Mouse (Mus musculus) brain, embryonic 18.5 days (tissue): ENCODE measurements at regions not wholly inside any gene's neighbourhood (a gene's known extent, or its start where the extent isn't known, plus 50 kb on each side); places are given as distances from the start of the nearest gene placed in this dataset.

Experiments used
- DNase-seq: peaks from one replicate; pipeline ENCODE4 v3.0.0-alpha.2; 2012; ENCODE audit warnings: low read depth, low spot score

GRCm38 (mm10) chr10:16592870-16593269 lies 1130.1 kb upstream of the Cited2 start:
- DNase-seq = no peak

DNA sequence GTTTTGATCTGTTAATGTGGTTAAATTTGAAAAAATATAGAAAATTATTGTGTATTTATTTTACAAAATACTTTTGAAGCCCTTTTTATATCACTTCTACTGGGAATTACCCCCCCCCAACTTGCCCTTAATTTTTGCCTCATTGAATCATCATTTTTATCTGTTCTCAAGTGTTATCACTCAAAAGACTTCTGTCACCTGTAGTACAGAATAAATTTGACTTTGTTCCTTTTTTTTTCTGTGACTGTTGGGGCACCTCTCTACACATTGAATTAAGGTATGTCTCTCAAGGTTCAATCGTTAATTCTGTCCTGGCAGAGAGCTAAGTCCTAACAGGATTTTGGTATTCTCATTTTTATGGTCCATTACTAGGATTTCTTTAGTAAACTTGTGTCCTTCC lies 1123.0 kb upstream of the Cited2 start:
- no peak for DNase-seq

DNA sequence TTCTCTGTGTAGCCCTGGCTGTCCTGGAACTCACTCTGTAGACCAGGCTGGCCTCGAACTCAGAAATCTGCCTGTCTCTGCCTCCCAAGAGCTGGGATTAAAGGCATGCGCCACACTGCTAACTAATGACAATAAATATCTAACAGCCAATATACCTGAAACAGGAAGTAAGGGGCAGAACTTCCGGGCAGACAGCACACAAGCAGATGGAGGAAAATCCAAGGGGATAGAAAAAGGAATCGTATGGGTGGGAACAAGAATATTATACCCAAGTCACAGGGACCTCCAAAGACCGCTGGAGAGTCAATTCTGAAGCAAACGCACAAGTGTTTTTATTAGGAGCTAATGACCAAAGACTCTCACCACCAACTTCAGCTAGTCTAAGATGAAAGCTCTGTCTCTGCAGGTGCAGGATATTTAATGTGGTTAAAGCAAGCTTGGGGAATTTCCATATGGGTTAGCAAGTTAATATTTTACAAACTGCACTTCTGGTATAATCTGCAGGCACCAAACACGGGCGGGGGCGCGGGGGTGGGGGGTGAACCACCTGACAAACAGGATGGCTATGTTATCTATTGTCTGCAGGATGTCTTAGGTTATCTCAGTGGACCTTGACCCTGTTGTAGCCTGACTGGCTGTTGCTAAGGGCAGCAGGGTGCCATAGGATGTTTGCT lies 1122.3 kb upstream of the Cited2 start:
- no peak for DNase-seq

- DNase-seq = no peak
Measured at GRCm38 (mm10) chr10:16601225-16601595, 1121.8 kb upstream of the Cited2 start.

DNA sequence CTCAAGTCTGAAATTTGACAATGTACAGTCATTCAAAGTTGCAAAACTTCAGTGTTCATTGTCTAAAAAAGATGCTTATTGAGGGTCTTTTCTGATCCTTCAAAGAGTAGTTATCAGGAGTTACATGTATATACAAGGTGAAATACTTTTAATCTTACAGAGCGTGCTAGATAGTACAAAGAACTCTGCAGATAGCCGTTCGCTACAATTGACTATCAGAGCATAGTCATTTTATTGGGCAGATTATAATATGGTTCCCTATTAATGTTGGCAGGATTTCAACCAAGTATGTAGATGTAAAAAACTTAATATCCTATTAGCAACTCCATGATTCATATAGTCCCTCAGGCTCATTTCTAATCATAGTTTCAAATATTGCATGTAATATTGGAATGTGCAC lies 1114.7 kb upstream of the Cited2 start:
- no peak for DNase-seq

GRCm38 (mm10) chr10:16618752-16619151 lies 1104.3 kb upstream of the Cited2 start:
- no peak for DNase-seq

DNA sequence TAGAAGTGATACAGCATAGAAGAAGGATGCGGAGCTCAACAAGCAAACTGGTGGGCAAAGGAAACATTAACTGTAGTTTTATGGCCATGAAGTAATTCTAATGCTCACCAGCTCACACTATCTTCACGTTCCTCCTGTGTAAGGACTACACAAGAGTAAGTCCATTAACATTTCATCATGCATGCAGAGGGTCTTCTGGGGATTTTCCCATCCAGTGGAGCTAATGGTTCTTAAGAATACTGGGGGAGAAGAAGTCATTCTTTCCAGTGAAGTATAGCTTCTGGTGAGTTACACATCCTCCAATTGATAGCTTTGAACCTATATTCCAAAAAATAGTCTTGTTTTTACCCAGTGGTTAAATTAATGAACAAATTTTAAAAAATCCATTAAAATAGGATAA lies 1103.4 kb upstream of the Cited2 start:
- DNase-seq = no peak

- DNase-seq = no peak
Measured at GRCm38 (mm10) chr10:16620804-16621559, 1102.0 kb upstream of the Cited2 start.

- DNase-seq = no peak
Measured at GRCm38 (mm10) chr10:16622821-16623220, 1100.2 kb upstream of the Cited2 start.

- no peak for DNase-seq
Measured at GRCm38 (mm10) chr10:16633236-16633635, 1089.8 kb upstream of the Cited2 start.

DNA sequence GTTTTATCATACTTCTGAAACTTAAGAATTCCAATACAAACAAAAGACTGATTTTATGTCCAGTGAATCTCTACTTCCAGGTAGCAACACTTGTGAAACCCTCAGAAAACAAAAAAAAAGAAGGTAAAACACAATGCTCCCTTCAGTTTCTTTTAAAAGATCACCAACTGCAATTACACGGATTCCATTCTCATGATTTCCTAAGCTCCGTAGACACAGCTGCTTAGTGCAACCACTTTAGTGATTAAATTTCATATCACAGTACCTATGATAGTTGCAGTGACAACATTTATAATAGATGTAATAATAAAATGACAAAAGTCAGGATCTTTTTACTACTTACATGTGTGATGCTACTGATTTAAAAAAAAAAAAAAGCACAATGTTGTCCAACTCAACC lies 1087.6 kb upstream of the Cited2 start:
- DNase-seq = no peak

DNA sequence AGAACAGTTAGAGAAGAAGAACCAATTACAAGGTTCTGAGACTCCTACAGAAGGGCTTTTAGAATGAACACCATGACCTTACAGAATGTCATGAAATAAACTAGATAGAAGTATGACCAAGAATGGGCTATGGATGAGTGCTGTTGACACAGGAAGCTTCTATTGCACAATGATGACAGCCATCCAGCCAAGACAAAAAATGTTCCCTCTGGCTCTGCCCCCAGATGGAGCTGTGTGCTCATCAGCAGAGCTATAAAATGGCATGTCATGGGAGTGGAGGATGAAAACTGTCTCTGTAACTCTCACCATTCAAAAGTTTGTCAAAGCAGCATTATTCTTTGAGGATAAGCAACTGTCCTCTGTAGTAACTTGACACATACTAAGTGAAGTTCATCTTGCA lies 1086.0 kb upstream of the Cited2 start:
- DNase-seq = no peak

- DNase-seq = no peak
Measured at GRCm38 (mm10) chr10:16638111-16638510, 1084.9 kb upstream of the Cited2 start.

DNA sequence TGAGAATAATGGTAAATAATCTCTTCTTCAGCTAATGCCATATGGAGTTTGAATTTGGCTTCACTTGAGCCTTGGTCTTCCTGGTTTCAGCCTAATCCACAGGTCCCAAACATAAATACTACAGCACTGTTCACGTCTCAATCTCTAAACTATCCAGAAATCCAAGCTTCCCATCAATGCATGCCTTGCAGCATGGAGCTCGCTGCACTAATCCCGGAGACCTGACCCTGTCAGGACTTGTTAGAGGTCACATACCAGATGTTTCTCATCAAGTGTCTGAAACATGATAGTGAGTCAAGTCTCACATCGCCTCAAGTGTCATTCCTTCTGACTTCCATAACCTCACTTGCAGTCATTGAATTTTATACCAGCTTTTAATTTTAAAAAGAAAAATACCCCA lies 1082.9 kb upstream of the Cited2 start:
- DNase-seq = no peak

DNA sequence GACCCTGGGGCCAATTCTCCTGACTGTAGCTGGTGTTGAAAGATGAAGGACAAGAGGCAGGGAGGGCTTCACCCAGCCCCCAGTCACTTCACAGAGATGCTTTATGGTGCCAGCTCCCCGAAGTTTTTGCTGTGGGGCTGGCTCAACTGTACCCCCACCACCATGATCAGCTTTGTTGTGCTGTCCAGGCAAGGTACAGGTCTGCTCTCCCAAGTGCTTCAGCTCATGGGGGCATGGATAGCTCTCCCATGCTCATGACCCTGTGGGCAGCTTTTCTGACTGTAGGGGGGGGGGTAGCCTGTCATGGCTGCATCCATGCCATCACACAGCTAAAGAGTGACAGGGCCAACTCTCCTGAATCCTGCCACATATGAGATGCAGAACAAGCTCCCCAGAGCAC lies 1072.9 kb upstream of the Cited2 start:
- DNase-seq = no peak

- no peak for DNase-seq
Measured at GRCm38 (mm10) chr10:16652450-16652849, 1070.6 kb upstream of the Cited2 start.

DNA sequence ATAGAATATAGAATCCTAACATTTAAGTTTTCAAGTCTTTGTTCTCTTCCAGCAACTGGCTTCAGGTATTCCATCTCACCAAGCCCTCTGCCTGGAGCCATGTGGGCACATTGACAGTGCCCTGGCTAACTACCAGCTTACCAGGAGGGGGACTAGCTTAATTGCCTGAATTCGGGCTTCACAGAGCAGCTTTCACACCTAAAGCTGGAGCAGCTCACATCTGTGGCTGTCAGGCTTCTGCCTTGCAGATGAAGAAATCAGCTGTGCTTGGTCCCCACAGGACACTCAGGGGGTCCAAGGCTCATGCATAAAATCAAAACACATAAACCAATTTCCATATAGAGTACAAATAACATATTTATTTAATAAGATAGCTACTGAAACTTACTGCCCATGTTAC lies 1058.5 kb upstream of the Cited2 start:
- no peak for DNase-seq

DNA sequence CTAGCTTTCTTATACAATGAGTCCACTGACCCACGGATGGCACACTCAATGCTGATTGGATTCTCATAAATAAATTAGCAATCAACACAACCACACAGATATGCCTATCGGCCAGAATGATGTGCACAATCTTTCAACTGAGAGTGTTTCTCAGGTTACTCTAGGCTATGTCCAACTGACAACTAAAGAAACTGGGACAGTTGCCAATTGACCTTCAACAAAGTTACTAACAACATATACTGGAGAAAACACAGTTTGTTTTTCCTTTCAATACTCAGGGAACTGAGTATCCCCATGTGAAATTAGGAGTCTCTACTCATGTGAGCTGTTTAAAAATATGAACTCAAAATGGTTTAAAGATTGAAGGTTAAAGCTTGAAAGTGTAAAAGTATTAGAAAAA lies 1052.7 kb upstream of the Cited2 start:
- no peak for DNase-seq

DNA sequence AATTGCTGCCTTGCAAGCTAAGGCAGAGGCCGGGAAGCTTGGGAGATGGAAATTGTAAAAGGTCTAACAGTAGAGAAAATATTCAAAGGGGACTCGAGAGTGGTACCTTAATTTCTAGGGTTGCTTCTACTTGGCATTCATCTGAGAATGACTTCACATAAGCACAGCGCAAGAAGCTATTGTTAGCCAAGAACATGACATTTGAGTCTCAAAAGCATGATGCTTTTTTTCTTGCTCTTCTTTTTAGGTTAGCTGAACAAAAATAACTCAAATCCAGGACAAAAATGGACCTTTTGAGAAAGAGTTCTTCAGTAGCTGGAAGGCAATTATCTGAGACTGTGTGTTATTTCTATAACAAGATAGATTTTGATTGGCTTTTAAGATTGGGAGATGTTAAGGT lies 1042.0 kb upstream of the Cited2 start:
- no peak for DNase-seq

DNA sequence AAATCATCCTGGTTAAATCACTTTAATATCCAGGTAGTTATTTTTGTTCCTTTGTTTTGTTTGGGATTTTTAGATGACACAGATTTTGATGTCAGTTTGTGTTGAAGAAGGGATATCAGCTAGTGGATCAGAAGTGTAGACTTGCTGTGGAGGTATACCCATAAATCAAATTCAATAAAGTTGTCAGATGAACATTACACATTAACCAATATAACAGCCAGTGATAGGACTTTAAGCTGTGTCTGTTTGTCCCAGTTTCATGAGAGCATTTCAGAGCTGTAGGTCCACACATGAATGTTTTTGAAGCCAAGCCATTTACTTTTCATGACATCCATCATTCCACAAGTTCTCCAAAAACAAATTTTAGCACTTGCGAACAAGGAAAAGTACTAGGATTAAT lies 1037.7 kb upstream of the Cited2 start:
- DNase-seq = no peak

DNA sequence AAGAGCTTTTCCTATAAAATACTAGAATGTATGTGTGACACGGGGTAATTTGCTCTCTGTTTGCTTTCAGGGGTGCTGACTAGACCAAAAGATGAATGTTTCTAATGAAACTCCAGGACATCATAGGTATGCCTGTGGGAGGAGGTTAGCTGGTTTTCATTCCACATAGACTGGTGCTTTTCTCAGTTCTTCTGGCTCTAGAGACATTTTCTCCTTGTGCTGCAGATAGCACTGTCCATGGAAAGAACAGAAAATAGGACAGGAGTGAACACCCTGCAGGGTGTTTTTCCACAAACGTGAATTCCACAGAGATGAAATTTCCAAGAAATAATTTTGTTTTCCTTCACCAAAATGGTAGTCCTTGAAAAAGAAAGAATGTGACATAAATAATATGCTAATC lies 1016.0 kb upstream of the Cited2 start:
- DNase-seq = no peak

GRCm38 (mm10) chr10:16713143-16713542 lies 1009.9 kb upstream of the Cited2 start:
- DNase-seq = no peak

GRCm38 (mm10) chr10:16714065-16714464 lies 1009.0 kb upstream of the Cited2 start:
- DNase-seq = no peak

DNA sequence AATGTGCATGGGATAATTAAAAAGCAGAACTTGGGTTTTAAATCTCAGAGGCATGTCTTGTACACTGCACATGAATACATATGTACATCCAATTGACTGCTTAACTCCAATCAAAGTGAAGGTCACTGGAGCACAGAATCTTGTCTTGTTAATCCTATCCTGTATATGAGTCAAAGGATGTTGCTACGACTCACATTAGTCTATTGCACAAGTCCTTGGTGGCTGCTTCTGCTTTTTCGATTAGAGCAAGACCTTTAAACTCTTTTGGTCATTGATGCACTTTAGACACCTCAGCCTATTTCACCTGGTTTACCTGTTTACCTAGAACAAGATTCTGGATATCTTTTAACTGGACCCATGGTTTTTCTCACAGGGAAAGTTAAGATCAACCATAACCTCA lies 1008.5 kb upstream of the Cited2 start:
- no peak for DNase-seq
